ENCODE assay signal across 14 mouse cellular contexts in the genomic region with DNA sequence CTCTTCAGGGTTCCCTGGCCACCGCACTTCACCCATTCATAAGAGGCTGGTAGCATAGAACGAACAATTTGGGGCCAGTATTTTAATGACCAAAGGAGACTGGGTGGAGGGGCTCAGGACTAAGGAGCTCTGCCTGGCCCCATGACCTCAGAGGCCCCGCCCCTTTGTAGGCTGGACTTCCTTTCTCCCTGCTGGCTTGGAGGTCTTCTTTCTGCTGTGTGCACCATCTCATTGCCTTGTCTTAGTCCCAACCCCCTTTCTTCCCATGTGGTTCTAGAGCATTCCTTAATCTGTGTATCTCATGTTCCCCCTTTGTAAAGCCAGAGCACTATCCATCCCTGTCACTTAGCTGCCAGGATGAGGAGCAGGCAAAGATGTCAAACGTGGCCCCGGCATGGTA. TPM values are rescaled to one million over a fixed set of nuclear protein-coding genes. Genes with fewer than 3 reads are reported as not detected.
DNase-seq lines count a peak whose midpoint lies in the region; ATAC-seq lines count a peak whose summit lies in the region.
"Had no signal": no experiment of that assay in that cellular context is flagged by ENCODE, and none has a peak within 500 bp of the region (broad histone marks: within the 10 kb centered on the region; RNA-seq: fewer than 3 reads in every experiment).

No protein-coding gene starts in this region.

- intact Hi-C loops in heart, postnatal 25 days (cut with DNase I), result loop anchor here (2.0 kb wide), 1 partner anchor 15 kb away; no protein-coding TSS in a partner anchor

- peak overlapping the region; percentile 73 for H3K27ac ChIP-seq in lung, embryonic 15.5 days
- peak overlapping the region; percentile 51; the same call in 1 of the 2 replicates for H3K27ac ChIP-seq in liver, embryonic 15.5 days (replicated peaks)
- no peak overlapping the region for H3K27ac ChIP-seq in forebrain, embryonic 15.5 days (replicated peaks)
- H3K27ac ChIP-seq: hindbrain, embryonic 12.5 days had no signal

- no peaks in the 10 kb centered on the region for H3K27me3 ChIP-seq in lung, embryonic 15.5 days
- no peaks in the 10 kb centered on the region for H3K27me3 ChIP-seq in liver, embryonic 15.5 days
- no peaks in the 10 kb centered on the region for H3K27me3 ChIP-seq in forebrain, embryonic 15.5 days
- H3K27me3 ChIP-seq: hindbrain, embryonic 12.5 days had no signal

- peaks cover 57% of the 10 kb centered on the region for H3K4me1 ChIP-seq in lung, embryonic 15.5 days
- H3K4me1 ChIP-seq in liver, embryonic 15.5 days (replicated peaks), result peaks cover 87% of the 10 kb centered on the region
- H3K4me1 ChIP-seq in forebrain, embryonic 15.5 days, result no peaks in the 10 kb centered on the region

- 74% methylated on average over 5 of the region's 5 CpGs for WGBS in lung, embryonic 15.5 days
- WGBS in liver, embryonic 15.5 days (ENCODE audit: insufficient replicate concordance), result 53% methylated on average over 5 of the region's 5 CpGs
- 78% methylated on average over 5 of the region's 5 CpGs for WGBS in forebrain, embryonic 15.5 days

- no peak for ATAC-seq in lung, embryonic 15.5 days (ENCODE audit: borderline replicate concordance, extremely low read depth, low FRiP score, low TSS enrichment)
- no peak for ATAC-seq in liver, embryonic 15.5 days (ENCODE audit: insufficient read depth)
- ATAC-seq in forebrain, embryonic 15.5 days (replicated peaks), result no peak

- no peak overlapping the region for H3K9ac ChIP-seq in lung, embryonic 15.5 days
- no peak overlapping the region for H3K9ac ChIP-seq in liver, embryonic 15.5 days
- H3K9ac ChIP-seq in forebrain, embryonic 15.5 days (replicated peaks), result no peak overlapping the region
- H3K9ac ChIP-seq: hindbrain, embryonic 12.5 days had no signal

- no peaks in the 10 kb centered on the region for H3K9me3 ChIP-seq in lung, embryonic 15.5 days
- no peaks in the 10 kb centered on the region for H3K9me3 ChIP-seq in liver, embryonic 15.5 days (replicated peaks)
- no peaks in the 10 kb centered on the region for H3K9me3 ChIP-seq in forebrain, embryonic 15.5 days
- H3K9me3 ChIP-seq: hindbrain, embryonic 12.5 days had no signal

- H3K4me2 ChIP-seq in lung, embryonic 15.5 days, result no peak overlapping the region; the same call in 1 of the 2 replicates
- H3K4me2 ChIP-seq in liver, embryonic 15.5 days, result no peak overlapping the region
- no peak overlapping the region for H3K4me2 ChIP-seq in forebrain, embryonic 15.5 days (replicated peaks)
- H3K4me2 ChIP-seq: hindbrain, embryonic 12.5 days had no signal

- no peak overlapping the region for H3K4me3 ChIP-seq in lung, embryonic 15.5 days
- no peak overlapping the region for H3K4me3 ChIP-seq in liver, embryonic 15.5 days (replicated peaks)
- H3K4me3 ChIP-seq in forebrain, embryonic 15.5 days, result no peak overlapping the region
- H3K4me3 ChIP-seq: hindbrain, embryonic 12.5 days had no signal

- DNase-seq in heart, adult 11 months, result peak; percentile 94
- DNase-seq in heart, postnatal 25 days (ENCODE audit: low spot score), result no peak
- no peak for DNase-seq in lung, postnatal 25 days (ENCODE audit: low spot score)
- DNase-seq in ZHBTc4 (ENCODE audit: low read depth, low spot score), result peak; percentile 85
- DNase-seq in ovary, postnatal 10 days (ENCODE audit: low spot score), result no peak
- DNase-seq: adrenal gland, postnatal 10 days; cerebellum, adult 9-11 months had no signal

- no peaks in the 10 kb centered on the region for H3K36me3 ChIP-seq in lung, embryonic 15.5 days
- 0 out of 2 replicates have a peak, but pooled peaks cover 7% of the 10 kb centered on the region for H3K36me3 ChIP-seq in liver, embryonic 15.5 days (replicated peaks)
- no peaks in the 10 kb centered on the region for H3K36me3 ChIP-seq in forebrain, embryonic 15.5 days
- H3K36me3 ChIP-seq: hindbrain, embryonic 12.5 days had no signal

RNA-seq across cellular contexts. Expression of gene Ggta1, which starts 16.7 kb away (rescaled TPM):
- 10 to 100 TPM; 20.4 to 23.7 TPM for total RNA-seq in heart, postnatal 25 days (2021)
- 19.6 and 20.8 TPM in 2 replicates for polyA plus RNA-seq in lung, embryonic 15.5 days (2015; fragmentation: Nextera tagmentation; extraction: Ambion mirVana)
- 9.0 and 9.1 TPM in 2 replicates for polyA plus RNA-seq in liver, embryonic 15.5 days (2015; fragmentation: Nextera tagmentation; extraction: Ambion mirVana)
- polyA plus RNA-seq in forebrain, embryonic 15.5 days (2015; fragmentation: Nextera tagmentation; extraction: Ambion mirVana), result 4.8 and 5.8 TPM in 2 replicates

RNA-seq across cellular contexts. Expression of gene 4930402F06Rik, which starts 49.3 kb away (rescaled TPM):
- not detected for total RNA-seq in heart, postnatal 25 days (2021)
- not detected in 2 replicates for polyA plus RNA-seq in lung, embryonic 15.5 days (2015; fragmentation: Nextera tagmentation; extraction: Ambion mirVana)
- polyA plus RNA-seq in liver, embryonic 15.5 days (2015; fragmentation: Nextera tagmentation; extraction: Ambion mirVana), result not detected in 2 replicates
- not detected in 2 replicates for polyA plus RNA-seq in forebrain, embryonic 15.5 days (2015; fragmentation: Nextera tagmentation; extraction: Ambion mirVana)
- total RNA-seq: adrenal gland, postnatal 10 days; layer of hippocampus, postnatal 25 days; midbrain, postnatal 0 days had no signal
- polyA plus RNA-seq: hindbrain, embryonic 12.5 days; midbrain, postnatal 0 days; stomach, embryonic 14.5 days had no signal

Comparison
In these comparisons a context has a peak if more than half of its experiments do, and no peak if none do; other contexts are left out.
1. DNase-seq: peak in heart, adult 11 months (single experiment) and ZHBTc4 (single experiment); none in heart, postnatal 25 days (single experiment), lung, postnatal 25 days (single experiment) and ovary, postnatal 10 days (single experiment).